Mouse (Mus musculus): ENCODE measurements around the gene Wdr48.

Wdr48 gene

GRCm38 (mm10) chr9:119894339-119895009, at the start of gene Wdr48:
Gene Wdr48 (plus strand): TSS chr9:119894878.
- DNase-seq = peak; percentile 100

GRCm38 (mm10) chr9:119847187-119847586, 47.5 kb upstream of the Wdr48 start:
- no peak for DNase-seq

DNA sequence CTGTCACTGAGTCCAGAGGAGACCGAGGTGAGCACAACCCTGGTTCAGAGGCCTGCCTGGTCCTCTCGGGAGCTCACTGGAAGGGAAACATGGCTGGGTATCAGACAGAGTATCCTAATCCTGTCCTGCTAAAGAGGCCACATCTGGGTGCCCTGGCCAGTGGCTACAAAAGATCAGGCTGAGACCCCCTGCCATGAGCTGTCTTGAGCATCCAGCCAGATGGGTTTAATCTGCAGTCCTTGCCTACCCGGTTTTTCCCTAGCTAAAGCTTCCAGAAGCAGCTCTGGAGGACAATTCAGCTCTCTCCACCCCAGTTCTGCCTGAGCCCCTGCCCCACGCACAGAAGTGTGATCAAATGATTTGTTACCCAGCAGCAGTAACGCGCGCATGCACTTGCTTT, 46.0 kb upstream of the Wdr48 start:
- no peak for DNase-seq

- no peak for DNase-seq
These were observed 45.5 kb upstream of the Wdr48 start for GRCm38 (mm10) chr9:119849214-119849613.

DNA sequence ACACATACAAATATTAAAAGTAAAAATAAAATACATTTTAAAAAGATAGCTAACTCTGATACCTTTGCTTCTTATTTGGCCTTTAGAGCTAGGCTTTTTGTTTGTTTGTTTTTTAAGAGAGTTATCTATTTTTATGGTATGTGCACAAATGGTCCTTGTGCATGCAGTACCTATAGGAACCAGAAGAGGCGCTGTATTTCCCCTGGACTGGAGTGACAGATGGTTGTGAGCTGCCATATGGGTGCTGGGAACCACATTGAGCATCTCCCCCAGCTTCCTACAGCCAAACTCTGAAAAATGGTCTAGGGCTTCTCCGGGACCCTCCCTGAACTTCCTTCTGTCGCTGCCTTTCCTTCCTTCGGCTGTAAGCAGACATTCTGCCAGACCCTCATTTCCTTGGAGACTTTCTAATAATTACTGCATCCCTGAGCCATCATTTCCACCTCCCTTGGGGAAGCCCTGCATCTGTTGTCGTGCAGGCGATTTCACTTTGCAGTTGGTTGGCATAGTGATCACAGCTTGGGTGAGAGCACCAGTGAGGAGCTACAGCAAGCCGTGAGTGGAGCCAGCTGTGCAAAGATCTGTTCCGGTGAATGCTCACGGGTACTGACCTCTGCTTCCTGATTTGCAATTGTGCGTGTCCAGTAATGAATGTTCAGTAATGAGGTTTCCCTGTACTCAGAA, 42.2 kb upstream of the Wdr48 start:
- DNase-seq = no peak

- no peak for DNase-seq
These were observed 41.4 kb upstream of the Wdr48 start for GRCm38 (mm10) chr9:119853071-119853846.

GRCm38 (mm10) chr9:119854170-119854569, 40.5 kb upstream of the Wdr48 start:
- DNase-seq = no peak

DNA sequence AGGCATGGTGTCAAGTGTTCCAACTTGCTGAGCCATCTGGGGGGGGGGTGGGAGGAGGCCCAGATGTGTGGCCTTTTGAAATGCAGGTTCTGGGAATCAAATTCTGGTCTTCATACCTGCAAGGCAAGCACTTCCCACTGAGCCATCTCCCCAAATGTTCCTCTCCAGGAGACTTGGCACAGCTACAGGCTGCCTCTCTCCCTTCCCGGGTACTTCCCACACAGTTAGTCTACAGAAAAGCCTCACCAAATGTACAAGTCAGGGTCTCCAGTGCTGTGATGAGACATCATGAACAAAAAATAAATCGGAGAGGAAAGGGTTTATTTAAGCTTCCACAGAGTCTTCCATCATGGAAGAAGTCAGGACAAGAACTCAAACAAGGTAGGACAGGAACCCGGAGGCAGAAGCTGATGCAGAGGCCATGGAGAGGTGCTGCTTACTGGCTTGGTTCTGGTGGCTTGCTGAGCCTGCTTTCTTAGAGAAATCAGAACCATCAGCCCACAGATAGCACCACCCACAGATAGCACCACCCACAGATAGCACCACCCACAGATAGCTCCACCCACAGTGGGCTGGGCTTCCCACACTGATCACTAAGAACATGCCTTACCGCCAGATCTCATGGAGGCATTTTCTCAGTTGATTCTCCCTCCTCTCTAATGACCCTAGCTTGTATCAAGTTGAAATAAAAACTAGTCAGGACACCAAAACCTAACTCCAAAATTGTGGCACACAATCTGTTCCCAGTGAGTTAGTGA, 7.4 kb upstream of the Wdr48 start:
- DNase-seq = peak; percentile 33

- no peak for DNase-seq
These were observed 5.8 kb upstream of the Wdr48 start for GRCm38 (mm10) chr9:119888843-119889246.

GRCm38 (mm10) chr9:119889446-119889845, 5.2 kb upstream of the Wdr48 start:
- DNase-seq = no peak

- DNase-seq = peak; percentile 46
These were observed 4.0 kb upstream of the Wdr48 start for GRCm38 (mm10) chr9:119890692-119891091.

DNA sequence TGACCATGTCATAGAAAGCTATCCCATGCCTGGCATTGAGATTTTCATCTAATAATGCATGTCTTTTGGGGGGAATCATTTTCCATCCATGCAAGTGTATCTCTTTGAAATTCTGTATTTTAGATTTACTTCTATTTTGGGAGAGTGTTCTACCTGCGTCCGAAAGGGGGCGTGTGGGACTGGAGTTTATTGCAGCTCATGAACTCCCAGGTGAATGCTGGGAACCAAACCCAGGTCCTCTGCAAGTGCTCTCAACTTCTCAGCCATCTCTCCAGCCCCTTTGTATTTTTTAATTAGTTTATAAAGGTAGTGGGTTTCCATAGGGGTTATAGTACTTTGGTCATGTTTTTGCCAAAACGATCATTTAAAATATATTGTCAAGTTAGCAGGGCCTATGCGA, 797 bp upstream of the Wdr48 start:
- DNase-seq = no peak

DNA sequence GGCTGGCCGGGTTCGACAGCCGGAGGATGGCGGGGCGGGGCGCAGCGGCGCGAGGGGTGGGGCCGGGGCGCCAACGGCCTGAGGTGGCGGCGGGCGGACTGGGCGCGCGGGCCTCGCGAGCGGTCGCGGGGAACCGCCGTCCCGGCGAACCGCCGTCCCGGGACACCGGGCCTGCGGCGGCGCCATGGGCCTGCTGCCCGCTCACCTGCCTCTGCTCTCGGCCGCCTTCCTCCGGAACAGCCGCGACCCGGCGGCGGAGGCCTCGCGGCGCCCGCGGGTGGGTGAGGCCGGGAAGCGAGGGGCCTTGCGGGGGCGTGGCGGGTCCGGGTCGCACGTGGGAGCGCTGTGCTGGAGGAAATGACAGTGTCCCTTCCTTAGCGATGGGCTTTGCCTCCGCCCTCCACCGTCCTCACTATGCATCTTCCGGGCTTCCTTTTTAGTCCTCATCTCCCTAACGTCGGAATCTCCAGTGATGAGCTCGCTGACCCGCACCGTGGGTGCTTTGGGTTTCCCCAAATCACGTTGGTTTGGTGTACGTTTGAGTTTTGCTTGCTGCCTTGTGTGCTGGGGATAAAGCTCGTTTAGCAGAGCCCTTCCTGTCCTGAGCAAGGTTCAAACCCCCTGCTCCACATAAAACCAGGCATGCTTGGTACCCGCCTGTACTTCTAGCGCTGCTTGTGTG, 503 bp downstream of the Wdr48 start:
- peak; percentile 55 for DNase-seq

DNA sequence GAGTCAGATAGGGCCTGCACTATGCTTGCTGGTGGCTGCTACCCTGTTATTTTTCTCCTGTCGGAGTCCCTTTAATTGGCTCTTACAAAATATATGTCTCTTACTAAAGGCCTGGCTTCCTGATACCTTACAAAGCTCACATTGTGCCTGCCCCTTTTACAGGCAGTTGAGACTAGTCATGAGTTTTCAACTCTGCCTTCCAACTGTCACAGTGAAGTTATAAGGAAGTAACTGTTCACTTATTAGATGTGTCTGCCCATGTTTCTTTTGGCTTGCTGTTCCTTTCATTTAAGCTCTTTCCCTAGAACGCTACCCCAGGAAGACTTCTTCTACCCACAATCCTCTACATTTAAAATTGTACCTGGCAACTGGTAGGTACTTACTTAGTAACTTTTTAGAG, 4.8 kb downstream of the Wdr48 start:
- no peak for DNase-seq

DNA sequence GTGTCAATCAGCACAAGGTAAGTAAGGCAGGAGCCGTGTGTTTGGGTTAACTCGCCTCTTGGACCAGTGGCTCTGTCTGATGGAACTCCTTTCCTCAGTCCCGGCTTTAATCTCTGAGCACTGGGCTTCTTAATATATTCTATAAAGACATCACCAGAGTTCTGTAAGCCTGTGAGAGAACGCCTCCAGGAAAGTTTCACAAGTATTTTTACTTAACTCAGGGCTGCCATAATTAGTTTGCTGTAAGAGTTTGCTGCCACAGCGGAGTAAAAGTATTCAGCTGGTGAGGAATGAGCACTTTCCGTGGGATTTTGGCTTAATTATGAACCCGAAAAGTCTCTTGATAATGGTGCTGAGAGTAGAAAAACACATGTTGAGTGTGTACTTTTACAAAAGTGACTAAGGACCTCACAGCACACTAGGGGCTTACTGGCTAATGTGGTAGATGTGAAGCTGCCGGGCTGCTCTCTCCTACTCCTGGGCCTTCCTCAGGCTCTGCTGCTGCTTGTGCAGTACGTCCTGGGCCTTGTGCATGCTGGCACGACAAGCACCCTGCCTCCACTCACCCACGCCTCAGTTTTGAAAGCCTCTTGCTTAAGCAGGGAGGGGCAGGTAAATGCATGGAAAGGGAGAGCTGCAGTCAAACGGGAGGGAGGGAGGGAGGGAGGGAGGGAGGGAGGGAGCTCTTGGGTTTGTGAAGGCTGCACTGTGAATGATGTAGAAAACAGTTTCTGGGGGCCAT, 7.9 kb downstream of the Wdr48 start:
- DNase-seq = no peak

- no peak for DNase-seq
These were observed 14.0 kb downstream of the Wdr48 start for GRCm38 (mm10) chr9:119908708-119909107.

GRCm38 (mm10) chr9:119909931-119910330, 15.3 kb downstream of the Wdr48 start:
- no peak for DNase-seq

DNA sequence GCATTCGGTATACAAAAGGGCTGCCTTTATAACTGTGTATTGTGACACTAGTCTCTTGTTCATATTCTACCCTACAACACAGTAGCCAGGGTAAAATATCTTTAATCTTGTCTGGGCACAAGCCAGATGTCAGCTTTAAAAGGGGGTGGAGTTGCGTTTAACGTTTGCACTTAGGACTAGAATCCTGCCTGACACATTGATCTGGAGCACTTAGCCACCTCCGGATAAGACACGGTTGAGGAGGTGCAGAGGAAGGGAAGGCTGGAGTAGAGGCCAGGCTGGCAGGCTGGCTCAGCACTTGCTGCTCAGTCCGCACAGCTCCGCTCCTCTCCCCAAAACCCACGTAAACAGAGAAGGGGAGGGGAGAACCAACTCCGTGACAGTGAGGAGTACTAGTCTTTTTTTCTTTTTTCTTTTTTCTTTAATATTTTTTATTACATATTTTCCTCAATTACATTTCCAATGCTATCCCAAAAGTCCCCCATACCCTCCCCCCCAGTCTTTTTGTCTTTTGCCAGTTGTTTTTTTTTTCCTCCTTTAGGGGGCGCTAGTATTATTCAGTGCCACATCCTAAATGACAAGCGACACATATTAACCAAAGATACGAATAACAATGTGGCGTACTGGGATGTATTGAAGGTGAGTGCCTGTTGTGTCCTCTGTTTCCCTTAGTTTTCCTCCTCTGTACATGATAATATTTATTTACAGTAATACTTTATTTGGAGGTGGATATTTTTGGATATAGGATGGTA, 18.6 kb downstream of the Wdr48 start:
- no peak for DNase-seq

DNA sequence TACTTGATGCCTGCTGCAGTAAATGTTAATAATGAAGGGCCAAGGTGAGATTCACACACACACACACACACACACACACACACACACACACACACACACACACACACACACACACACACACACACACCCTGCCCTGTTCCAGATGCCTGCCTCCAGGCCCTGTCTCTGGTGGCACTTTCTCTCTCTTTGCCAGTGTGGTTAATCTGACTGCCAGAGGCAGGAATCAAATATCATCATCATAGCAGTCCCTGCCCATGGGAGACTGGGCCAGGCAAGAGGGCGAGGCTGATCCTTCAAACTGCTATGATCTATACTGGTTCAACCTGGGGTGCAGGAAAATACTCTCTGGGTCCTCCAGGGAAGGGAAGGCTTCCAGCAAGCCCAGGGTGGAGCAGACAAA, 25.2 kb downstream of the Wdr48 start:
- DNase-seq = no peak

GRCm38 (mm10) chr9:119923462-119923861, 28.8 kb downstream of the Wdr48 start:
- no peak for DNase-seq

- DNase-seq = peak; percentile 31
These were observed 30.5 kb downstream of the Wdr48 start for GRCm38 (mm10) chr9:119925120-119925657.

Data from lung, postnatal 36 days (tissue).